Mouse (Mus musculus) cerebellum, postnatal 14 days (tissue): Measurements from ENCODE around the gene Zfp341.

ENCODE experiments used
- DNase-seq, 2 experiments: peaks; one replicate each; pipeline ENCODE4 v3.0.0; 2021; ENCODE audit warnings: mixed read lengths in 2 of 2

Zfp341 gene

DNA sequence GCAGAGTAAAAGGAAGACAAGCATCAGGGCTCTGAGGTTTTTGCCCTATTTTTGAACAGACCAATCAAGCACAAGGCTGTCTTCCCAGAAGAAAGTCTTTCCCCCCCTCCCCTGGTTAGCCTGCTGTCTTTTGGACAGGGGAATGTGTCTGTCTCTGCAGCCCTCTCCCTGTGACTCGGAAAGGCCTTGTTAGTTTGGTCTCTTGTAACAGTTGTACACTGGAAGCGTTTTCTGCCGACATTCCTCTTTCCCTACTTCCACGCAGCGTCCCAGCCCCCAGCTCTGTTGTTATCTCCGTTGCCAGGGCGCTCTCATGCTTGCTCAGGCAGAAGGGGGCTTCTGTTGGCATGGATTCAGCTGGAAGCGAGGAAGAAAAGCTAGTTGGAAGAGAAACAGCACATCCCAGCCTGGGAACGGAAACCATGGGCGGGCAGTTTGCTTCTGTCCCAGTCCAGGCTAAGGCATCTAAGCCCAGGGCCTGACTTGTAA, 64.6 kb downstream of the Zfp341 start:
- DNase-seq: peak; percentile 89 to 90

- no peak for DNase-seq
These were observed 65.9 kb downstream of the Zfp341 start for GRCm38 (mm10) chr2:154678995-154679394.

GRCm38 (mm10) chr2:154680337-154680736, 67.2 kb downstream of the Zfp341 start:
- DNase-seq: no peak

- DNase-seq: no peak
These were observed 67.8 kb downstream of the Zfp341 start for GRCm38 (mm10) chr2:154680941-154681340.

GRCm38 (mm10) chr2:154682712-154683111, 69.6 kb downstream of the Zfp341 start:
- no peak for DNase-seq

- DNase-seq: no peak
These were observed 71.9 kb downstream of the Zfp341 start for GRCm38 (mm10) chr2:154684901-154685470.

DNA sequence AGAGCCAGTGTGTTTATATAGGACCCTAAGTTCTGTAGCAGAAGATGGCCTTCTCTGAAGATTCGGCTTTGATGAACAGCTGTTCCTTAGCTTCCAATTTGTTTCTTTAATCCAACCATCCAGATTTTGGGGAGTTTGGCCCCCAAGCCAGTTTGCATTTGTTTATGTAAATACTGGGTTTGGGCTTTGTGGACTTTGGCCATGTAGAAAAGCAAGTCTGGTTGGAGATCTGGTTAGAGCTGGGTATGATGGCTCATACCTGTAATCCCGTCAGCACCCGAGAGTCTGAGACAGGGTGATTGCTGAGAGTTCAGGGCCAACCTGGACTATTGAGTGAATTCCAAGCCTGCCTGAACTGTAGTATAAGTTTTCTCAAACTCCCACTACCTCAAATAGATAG, 72.7 kb downstream of the Zfp341 start:
- no peak for DNase-seq

- DNase-seq: no peak
These were observed 73.7 kb downstream of the Zfp341 start for GRCm38 (mm10) chr2:154686819-154687218.

- DNase-seq: no peak
These were observed 76.3 kb downstream of the Zfp341 start for GRCm38 (mm10) chr2:154689391-154689790.

DNA sequence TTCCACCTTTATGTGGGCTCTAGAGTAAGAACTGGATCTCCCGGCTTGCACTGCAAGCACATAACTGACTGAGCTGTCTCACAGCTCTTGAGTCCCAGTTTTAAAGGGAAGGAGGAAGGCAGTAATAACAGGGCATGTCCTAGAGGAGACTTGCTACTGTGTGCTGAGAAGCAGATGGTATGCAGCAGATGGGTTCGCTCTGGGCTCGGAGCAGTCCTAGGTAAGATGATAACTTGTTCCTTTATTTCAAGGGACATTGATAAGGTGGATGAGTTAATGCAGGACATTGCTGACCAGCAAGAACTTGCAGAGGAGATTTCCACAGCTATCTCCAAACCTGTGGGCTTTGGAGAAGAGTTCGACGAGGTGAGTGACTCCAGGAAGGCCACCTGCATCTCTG, 77.9 kb downstream of the Zfp341 start:
- no peak for DNase-seq

GRCm38 (mm10) chr2:154693186-154693940, 80.3 kb downstream of the Zfp341 start:
- no peak for DNase-seq

GRCm38 (mm10) chr2:154693941-154694256, 80.8 kb downstream of the Zfp341 start:
- DNase-seq: no peak

DNA sequence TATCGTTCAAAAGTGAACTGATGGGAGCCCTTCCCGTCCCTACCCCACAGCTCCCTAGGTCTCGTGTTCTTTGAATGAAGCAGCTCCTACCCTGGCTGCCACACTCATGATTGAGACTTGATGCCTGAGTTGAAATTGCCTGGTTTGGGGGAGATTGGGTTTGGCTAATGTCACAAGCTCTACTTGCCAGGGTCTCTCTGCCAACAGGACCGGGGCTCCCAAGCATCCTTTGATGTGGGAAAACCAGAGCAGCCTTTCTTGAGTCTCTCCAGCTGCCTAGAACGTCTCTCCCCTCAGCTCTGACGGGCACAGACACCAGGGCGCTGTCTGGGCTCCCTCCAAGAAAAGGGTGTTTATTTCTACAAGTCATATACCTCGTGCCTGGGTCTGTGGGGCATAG, 82.6 kb downstream of the Zfp341 start:
- no peak for DNase-seq
